9 mouse cellular contexts compared by ENCODE assay signal in genomic region chr3:68495096-68495735, GRCm38 (mm10).
DNase-seq lines count a peak whose midpoint lies in the region; ATAC-seq and TF ChIP-seq lines count a peak whose summit lies in the region.
"Had no signal": no experiment of that assay in that cellular context is flagged by ENCODE, and none has a peak within 500 bp of the region (broad histone marks: within the 10 kb centered on the region; RNA-seq: fewer than 3 reads in every experiment).

No protein-coding gene starts in this region.

- peaks cover 50% of the 10 kb centered on the region for H3K27me3 ChIP-seq in megakaryocyte, embryonic 14.5 days (replicated peaks)
- no peaks in the 10 kb centered on the region for H3K27me3 ChIP-seq in hindbrain, embryonic 16.5 days (replicated peaks; ENCODE audit: control insufficient read depth, insufficient read depth, low read length)
- H3K27me3 ChIP-seq in small intestine, adult 2 months (ENCODE audit: control insufficient read depth, insufficient read depth, low read length) = peaks cover 22% of the 10 kb centered on the region; the same call in 1 of the 2 replicates
- H3K27me3 ChIP-seq: CH12.LX had no signal

- ATAC-seq in megakaryocyte, adult 5-6 weeks (ENCODE audit: poor library complexity, severe bottlenecking) = no peak
- ATAC-seq in hindbrain, embryonic 16.5 days = peak; percentile 53
- 0 out of 2 replicates have a peak, but pooled peaks have one; percentile 9 for ATAC-seq in megakaryocyte progenitor cell, adult 5-6 weeks (replicated peaks; ENCODE audit: poor library complexity)

- no peak for TF ChIP-seq POLR2A in small intestine, adult 2 months (IDR thresholded peaks at IDR 0.05; ENCODE audit: low read depth, low read length)

- H3K4me1 ChIP-seq in megakaryocyte, embryonic 14.5 days = peaks cover 70% of the 10 kb centered on the region
- peaks cover 4% of the 10 kb centered on the region; the same call in 1 of the 2 replicates for H3K4me1 ChIP-seq in hindbrain, embryonic 16.5 days (ENCODE audit: control insufficient read depth, insufficient read depth, low read depth, low read length)
- H3K4me1 ChIP-seq in small intestine, adult 2 months (ENCODE audit: control insufficient read depth, insufficient read depth, insufficient read length, low read length) = peaks cover 2% of the 10 kb centered on the region; the same call in 1 of the 2 replicates

- H3K4me2 ChIP-seq in hindbrain, embryonic 16.5 days (ENCODE audit: low read length) = peak overlapping the region; percentile 98

- peaks cover 6% of the 10 kb centered on the region for H3K36me3 ChIP-seq in megakaryocyte, embryonic 14.5 days (replicated peaks; ENCODE audit: low read length)
- no peaks in the 10 kb centered on the region for H3K36me3 ChIP-seq in hindbrain, embryonic 16.5 days (ENCODE audit: control insufficient read depth, insufficient read depth, low read length)
- no peaks in the 10 kb centered on the region for H3K36me3 ChIP-seq in small intestine, adult 2 months (ENCODE audit: control insufficient read depth, insufficient read depth, low read length)

- peak; percentile 29; the same call in 1 of the 2 replicates for TF ChIP-seq CTCF in gastrocnemius, adult 2 months (IDR thresholded peaks at IDR 0.05)
- no peak for TF ChIP-seq CTCF in small intestine, adult 2 months (IDR thresholded peaks at IDR 0.05; ENCODE audit: extremely low read depth, insufficient read length, insufficient replicate concordance, low read depth, low read length)

- peak; percentile 76 for DNase-seq in embryo, embryonic 11 days
- DNase-seq in gastrocnemius, adult 2 months = peak; percentile 66
- DNase-seq in left cerebral cortex, postnatal 10 days (ENCODE audit: extremely low spot score in 1 of 2, low spot score in 2 of 2) = peak; percentile 34 to 81

- H3K27ac ChIP-seq in gastrocnemius, adult 2 months = peak overlapping the region; percentile 95
- H3K27ac ChIP-seq in hindbrain, embryonic 16.5 days (ENCODE audit: low read depth, low read length) = peak overlapping the region; percentile 70
- H3K27ac ChIP-seq in small intestine, adult 2 months (ENCODE audit: insufficient read depth, low read depth, low read length) = 0 out of 2 replicates have a peak overlapping the region, but pooled peaks have one; percentile 10

- H3K9ac ChIP-seq in hindbrain, embryonic 16.5 days (ENCODE audit: low read depth, low read length) = peak overlapping the region; percentile 69

- under 1% methylated on average over 31 of the region's 38 CpGs for WGBS in hindbrain, embryonic 16.5 days
- WGBS in small intestine, adult 2 months = 1% methylated on average over 38 of the region's 38 CpGs

- H3K4me3 ChIP-seq in megakaryocyte, embryonic 14.5 days (replicated peaks) = peak overlapping the region; percentile 96
- peak overlapping the region; percentile 95 for H3K4me3 ChIP-seq in gastrocnemius, adult 2 months
- peak overlapping the region; percentile 79 for H3K4me3 ChIP-seq in hindbrain, embryonic 16.5 days (ENCODE audit: low read length)
- peak overlapping the region; percentile 82 for H3K4me3 ChIP-seq in small intestine, adult 2 months (ENCODE audit: low read depth, low read length)

- peaks cover 5% of the 10 kb centered on the region for H3K9me3 ChIP-seq in megakaryocyte, embryonic 14.5 days
- H3K9me3 ChIP-seq in hindbrain, embryonic 16.5 days (ENCODE audit: control insufficient read depth, low read length) = no peaks in the 10 kb centered on the region

- intact Hi-C loops in gastrocnemius, adult 2 months (cut with DNase I) = loop anchor here (5.0 kb wide), 2 partner anchors 47 to 438 kb away; no protein-coding TSS in a partner anchor
- intact Hi-C loops in left cerebral cortex, postnatal 10 days (cut with DNase I) = loop anchor here (5.0 kb wide), 1 partner anchor 47 kb away; no protein-coding TSS in a partner anchor

Comparison
In these comparisons a context has a peak if more than half of its experiments do, and no peak if none do; other contexts are left out.
1. H3K27ac ChIP-seq: peak in every context shown above with its lines; median percentile 95 in gastrocnemius, adult 2 months; 70 in hindbrain, embryonic 16.5 days; 10 in small intestine, adult 2 months.